Mouse (Mus musculus): ENCODE measurements around the gene Ptpre. TPM values are rescaled to one million over a fixed set of nuclear protein-coding genes. Genes with fewer than 3 reads are reported as not detected.
"Not testable (repeated sequence)": the region's sequence is repeated elsewhere in the genome, so short reads cannot be mapped to it uniquely, and the experiment has no call there.

The Ptpre gene
- polyA plus RNA-seq (2014; fragmentation: Nextera tagmentation; extraction: Ambion mirVana) = 0.83 and 1.3 TPM in 2 replicates

DNA sequence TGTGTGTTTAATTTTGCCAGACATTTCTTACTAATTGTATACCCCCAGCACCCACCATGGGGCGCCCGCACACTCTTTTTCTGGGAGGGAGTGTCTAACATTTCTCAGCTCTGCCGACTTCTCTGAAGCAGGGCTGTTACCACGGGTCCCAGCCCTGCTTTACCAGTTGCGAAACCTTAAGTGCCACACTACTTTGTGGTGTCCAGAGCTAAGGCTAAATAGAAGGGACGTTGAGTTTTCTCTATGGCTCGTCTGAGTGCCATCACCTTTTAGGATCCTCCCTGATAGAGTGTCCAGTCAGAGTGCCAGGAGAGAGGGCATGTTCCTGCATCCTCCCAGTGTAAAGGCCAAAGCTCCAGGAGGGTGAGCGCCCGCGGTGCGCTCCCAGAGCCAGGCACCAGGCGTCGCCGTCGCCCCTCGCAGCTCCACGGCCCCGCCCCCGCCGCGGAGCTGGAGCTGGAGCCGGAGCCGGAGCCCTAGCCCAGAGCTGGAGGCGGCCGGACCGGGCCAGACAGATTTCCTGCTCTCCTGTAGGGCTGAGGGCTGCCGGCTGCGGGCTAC, at the start of gene Ptpre:
TSS of gene Ptpre (plus strand) at position 141 of the 561 bp plus-strand sequence.
- Histone ChIP-seq H3K9me3 (ENCODE audit: control insufficient read depth, low read length) (no peaks in the 10 kb centered on the region), H3K4me2 (replicated peaks; ENCODE audit: low read depth, low read length) (peak within 1 kb of the TSS; percentile 95), H3K9ac (ENCODE audit: low read depth, low read length) (peak within 1 kb of the TSS; percentile 60), H3K4me3 (ENCODE audit: low read depth, low read length) (peak within 1 kb of the TSS; percentile 62), H3K36me3 (ENCODE audit: control insufficient read depth, insufficient read depth, low read length) (no peaks in the 10 kb centered on the region), H3K27ac (ENCODE audit: low read depth, low read length) (no peak within 1 kb of the TSS), H3K4me1 (replicated peaks; ENCODE audit: control insufficient read depth, insufficient read depth, low read length) (no peaks in the 10 kb centered on the region), H3K27me3 (ENCODE audit: control insufficient read depth, insufficient read depth, low read length) (peaks cover 12% of the 10 kb centered on the region)
- 5% methylated on average over 22 of the region's 28 CpGs for WGBS
- peak; percentile 91 for DNase-seq (ENCODE audit: low spot score)
- peak; percentile 95 for ATAC-seq (ENCODE audit: low FRiP score)

- Histone ChIP-seq H3K9me3 (ENCODE audit: control insufficient read depth, low read length) (no peaks in the 10 kb centered on the region), H3K4me3 (ENCODE audit: low read depth, low read length) (no peak overlapping the region), H3K27ac (ENCODE audit: low read depth, low read length) (no peak overlapping the region), H3K9ac (ENCODE audit: low read depth, low read length) (no peak overlapping the region), H3K27me3 (ENCODE audit: control insufficient read depth, insufficient read depth, low read length) (no peaks in the 10 kb centered on the region; the same call in 1 of the 2 replicates), H3K4me2 (replicated peaks; ENCODE audit: low read depth, low read length) (no peak overlapping the region), H3K36me3 (ENCODE audit: control insufficient read depth, insufficient read depth, low read length) (no peaks in the 10 kb centered on the region), H3K4me1 (replicated peaks; ENCODE audit: control insufficient read depth, insufficient read depth, low read length) (peaks cover 6% of the 10 kb centered on the region)
- DNase-seq (ENCODE audit: low spot score) (peak; percentile 55), ATAC-seq (ENCODE audit: low FRiP score) (no peak)
- 72% methylated on average over 6 of the region's 6 CpGs for WGBS
Observed at GRCm38 (mm10) chr7:135488214-135488810, 49.0 kb upstream of the Ptpre start.

DNA sequence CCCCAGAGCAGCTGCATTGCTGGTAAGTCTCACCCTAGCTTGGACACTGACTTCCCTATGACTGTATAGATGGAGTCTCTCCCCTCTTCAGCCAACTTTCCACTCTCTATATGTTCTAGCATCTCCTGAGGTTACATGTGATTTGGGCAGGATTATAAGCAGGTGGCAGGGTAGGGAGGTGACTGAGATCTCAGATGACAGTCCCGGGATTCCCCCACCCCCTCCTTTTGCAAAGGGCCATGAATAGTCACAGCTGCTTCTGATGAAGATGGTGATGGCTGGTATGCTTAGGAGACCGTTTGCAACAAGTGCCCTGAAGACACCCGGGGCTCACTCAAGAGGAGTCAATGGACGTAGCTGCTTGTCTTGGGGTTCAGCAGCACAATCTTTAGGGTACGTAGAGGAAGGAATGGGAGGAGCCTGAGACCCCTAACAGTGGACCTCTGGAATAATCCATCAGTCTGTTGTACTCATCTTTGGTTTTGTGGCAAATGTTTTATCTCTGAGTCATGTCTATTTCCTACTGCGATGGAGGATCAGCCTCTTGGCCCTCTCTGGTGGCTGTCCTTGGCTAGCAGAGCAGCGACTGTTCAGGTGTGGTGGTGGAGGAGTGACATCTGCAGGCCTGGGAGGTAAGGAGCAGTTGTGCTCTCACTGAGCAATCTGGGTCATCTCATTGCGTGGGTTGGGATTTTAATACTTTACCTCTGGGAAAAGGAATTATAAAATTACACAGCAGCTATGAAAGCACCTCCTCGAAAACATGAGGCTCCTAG, 47.4 kb upstream of the Ptpre start:
- H3K4me3 ChIP-seq (ENCODE audit: low read depth, low read length) = no peak overlapping the region
- no peak for ATAC-seq (ENCODE audit: low FRiP score)
- H3K4me2 ChIP-seq (replicated peaks; ENCODE audit: low read depth, low read length) = no peak overlapping the region
- no peaks in the 10 kb centered on the region for H3K27me3 ChIP-seq (ENCODE audit: control insufficient read depth, insufficient read depth, low read length)
- H3K4me1 ChIP-seq (replicated peaks; ENCODE audit: control insufficient read depth, insufficient read depth, low read length) = peaks cover 6% of the 10 kb centered on the region
- no peak overlapping the region for H3K9ac ChIP-seq (ENCODE audit: low read depth, low read length)
- no peaks in the 10 kb centered on the region for H3K9me3 ChIP-seq (ENCODE audit: control insufficient read depth, low read length)
- no peak for DNase-seq (ENCODE audit: low spot score)
- no peak overlapping the region for H3K27ac ChIP-seq (ENCODE audit: low read depth, low read length)
- 86% methylated on average over 9 of the region's 9 CpGs for WGBS
- H3K36me3 ChIP-seq (ENCODE audit: control insufficient read depth, insufficient read depth, low read length) = no peaks in the 10 kb centered on the region

DNA sequence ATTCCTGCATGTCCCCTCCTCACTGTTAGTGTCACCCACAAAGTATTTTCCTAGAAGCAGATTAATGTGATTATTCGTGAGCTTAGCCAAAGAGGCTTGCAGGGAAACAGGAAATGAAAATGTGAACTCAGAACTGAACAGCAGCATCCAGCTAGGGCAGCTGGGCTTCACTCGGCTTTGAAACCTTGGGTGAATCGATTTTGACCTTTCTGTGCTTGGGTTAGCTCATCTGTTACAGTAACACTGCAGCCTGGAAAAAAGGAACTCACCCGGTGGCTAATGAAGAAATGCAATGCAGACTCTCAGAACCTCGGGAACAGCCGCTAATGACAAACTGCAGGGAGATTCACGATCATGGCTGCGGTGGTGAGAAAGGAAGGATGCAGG, 46.8 kb upstream of the Ptpre start:
- no peaks in the 10 kb centered on the region for H3K36me3 ChIP-seq (ENCODE audit: control insufficient read depth, insufficient read depth, low read length)
- no peaks in the 10 kb centered on the region for H3K9me3 ChIP-seq (ENCODE audit: control insufficient read depth, low read length)
- no peaks in the 10 kb centered on the region for H3K27me3 ChIP-seq (ENCODE audit: control insufficient read depth, insufficient read depth, low read length)
- H3K4me1 ChIP-seq (replicated peaks; ENCODE audit: control insufficient read depth, insufficient read depth, low read length) = 0 out of 2 replicates have a peak, but pooled peaks cover 2% of the 10 kb centered on the region
- DNase-seq (ENCODE audit: low spot score) = no peak
- H3K9ac ChIP-seq (ENCODE audit: low read depth, low read length) = no peak overlapping the region
- H3K4me2 ChIP-seq (replicated peaks; ENCODE audit: low read depth, low read length) = no peak overlapping the region
- 73% methylated on average over 8 of the region's 8 CpGs for WGBS
- no peak overlapping the region for H3K4me3 ChIP-seq (ENCODE audit: low read depth, low read length)
- ATAC-seq (ENCODE audit: low FRiP score) = no peak
- no peak overlapping the region for H3K27ac ChIP-seq (ENCODE audit: low read depth, low read length)

- Histone ChIP-seq H3K9me3 (ENCODE audit: control insufficient read depth, low read length) (no peaks in the 10 kb centered on the region), H3K36me3 (ENCODE audit: control insufficient read depth, insufficient read depth, low read length) (no peaks in the 10 kb centered on the region), H3K4me1 (replicated peaks; ENCODE audit: control insufficient read depth, insufficient read depth, low read length) (no peaks in the 10 kb centered on the region), H3K4me3 (ENCODE audit: low read depth, low read length) (no peak overlapping the region), H3K9ac (ENCODE audit: low read depth, low read length) (no peak overlapping the region), H3K4me2 (replicated peaks; ENCODE audit: low read depth, low read length) (no peak overlapping the region), H3K27ac (ENCODE audit: low read depth, low read length) (no peak overlapping the region), H3K27me3 (ENCODE audit: control insufficient read depth, insufficient read depth, low read length) (no peaks in the 10 kb centered on the region)
- DNase-seq (ENCODE audit: low spot score) = peak; percentile 30
- 47% methylated on average over 3 of the region's 3 CpGs for WGBS
- ATAC-seq (ENCODE audit: low FRiP score) = no peak
Observed at GRCm38 (mm10) chr7:135495303-135495702, 42.0 kb upstream of the Ptpre start.

DNA sequence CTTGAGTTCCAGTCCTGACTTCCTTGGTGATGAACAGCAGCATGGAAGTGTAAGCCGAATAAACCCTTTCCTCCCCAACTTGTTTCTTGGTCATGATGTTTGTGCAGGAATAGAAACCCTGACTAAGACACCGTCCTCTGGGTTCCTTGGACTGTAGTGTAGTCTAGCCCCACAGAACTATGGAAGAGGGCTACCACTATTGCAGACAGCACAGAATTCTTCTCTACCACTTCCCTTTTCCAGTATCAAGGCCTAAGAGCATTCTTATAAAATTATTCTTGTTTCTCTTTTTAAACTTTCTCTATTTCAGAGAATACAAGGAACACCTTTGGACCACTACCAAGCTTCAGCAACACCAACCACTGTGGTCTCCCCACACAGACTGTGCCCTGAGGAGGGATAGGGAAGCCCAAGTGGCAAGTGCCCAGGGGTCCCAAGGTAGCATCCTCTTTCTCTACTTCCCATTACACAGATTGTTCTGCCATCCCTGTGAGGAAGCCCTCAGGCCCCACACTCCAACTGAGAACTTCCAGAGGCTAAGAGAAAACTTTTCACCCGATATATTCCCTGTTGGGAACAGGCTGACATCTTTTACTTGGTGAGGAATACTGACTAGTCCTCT, 38.6 kb upstream of the Ptpre start:
- Histone ChIP-seq H3K4me3 (ENCODE audit: low read depth, low read length) (no peak overlapping the region), H3K27ac (ENCODE audit: low read depth, low read length) (no peak overlapping the region), H3K4me1 (replicated peaks; ENCODE audit: control insufficient read depth, insufficient read depth, low read length) (no peaks in the 10 kb centered on the region), H3K36me3 (ENCODE audit: control insufficient read depth, insufficient read depth, low read length) (no peaks in the 10 kb centered on the region), H3K9me3 (ENCODE audit: control insufficient read depth, low read length) (no peaks in the 10 kb centered on the region), H3K27me3 (ENCODE audit: control insufficient read depth, insufficient read depth, low read length) (no peaks in the 10 kb centered on the region), H3K9ac (ENCODE audit: low read depth, low read length) (no peak overlapping the region), H3K4me2 (replicated peaks; ENCODE audit: low read depth, low read length) (no peak overlapping the region)
- DNase-seq (ENCODE audit: low spot score) (no peak), ATAC-seq (ENCODE audit: low FRiP score) (no peak)
- 88% methylated on average over 2 of the region's 3 CpGs for WGBS

DNA sequence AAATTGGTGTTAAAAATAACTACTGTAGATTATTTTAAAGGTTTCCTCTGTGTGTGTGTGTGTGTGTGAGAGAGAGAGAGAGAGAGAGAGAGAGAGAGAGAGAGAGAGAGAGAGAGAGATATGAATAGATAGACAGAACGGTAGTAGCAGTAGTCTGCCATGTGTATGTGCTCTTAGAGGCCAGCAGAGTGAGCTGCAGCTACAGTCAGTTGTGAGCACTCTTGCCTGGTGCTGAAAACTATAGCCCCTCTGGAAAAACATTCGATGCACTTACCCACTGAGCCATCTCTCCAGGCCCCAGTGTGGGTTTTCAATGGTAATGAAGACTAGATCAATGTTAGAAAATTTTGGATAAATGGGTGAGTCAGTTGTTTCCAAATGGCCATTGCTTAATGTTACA, 37.9 kb upstream of the Ptpre start:
- Histone ChIP-seq H3K27ac (ENCODE audit: low read depth, low read length) (no peak overlapping the region), H3K4me1 (replicated peaks; ENCODE audit: control insufficient read depth, insufficient read depth, low read length) (no peaks in the 10 kb centered on the region), H3K4me2 (replicated peaks; ENCODE audit: low read depth, low read length) (no peak overlapping the region), H3K9ac (ENCODE audit: low read depth, low read length) (no peak overlapping the region), H3K9me3 (ENCODE audit: control insufficient read depth, low read length) (no peaks in the 10 kb centered on the region), H3K27me3 (ENCODE audit: control insufficient read depth, insufficient read depth, low read length) (no peaks in the 10 kb centered on the region), H3K36me3 (ENCODE audit: control insufficient read depth, insufficient read depth, low read length) (no peaks in the 10 kb centered on the region), H3K4me3 (ENCODE audit: low read depth, low read length) (no peak overlapping the region)
- no peak for DNase-seq (ENCODE audit: low spot score)
- no peak for ATAC-seq (ENCODE audit: low FRiP score)
- WGBS = 69% methylated on average over 2 of the region's 2 CpGs

DNA sequence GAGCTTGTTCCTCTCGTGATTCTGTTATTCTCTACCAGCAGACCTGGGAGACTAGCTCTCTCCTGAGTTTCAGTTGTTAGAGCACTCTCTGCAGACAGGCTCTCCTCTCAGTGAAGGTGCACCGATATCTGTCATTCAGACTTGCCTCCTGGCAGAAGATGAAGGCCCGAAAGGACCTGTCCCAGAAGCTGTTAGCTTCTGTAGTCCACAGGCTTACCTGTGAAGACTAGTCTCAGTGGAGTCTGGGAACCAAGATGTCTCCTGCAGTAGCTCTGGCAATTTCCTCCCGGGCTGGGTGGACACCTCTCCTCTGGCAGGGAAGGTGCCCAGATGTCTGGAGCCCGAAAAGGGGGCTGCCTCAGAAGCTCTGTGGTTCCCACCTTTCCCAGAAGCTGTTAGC, 30.8 kb upstream of the Ptpre start:
- not testable (repeated sequence) for ATAC-seq (ENCODE audit: low FRiP score)
- 90% methylated on average over 5 of the region's 5 CpGs for WGBS

More for the DNA sequence above, 30.8 kb upstream of the Ptpre start:
- H3K27me3 ChIP-seq (ENCODE audit: control insufficient read depth, insufficient read depth, low read length); H3K36me3 ChIP-seq (ENCODE audit: control insufficient read depth, insufficient read depth, low read length); H3K4me2 ChIP-seq (replicated peaks; ENCODE audit: low read depth, low read length); DNase-seq (ENCODE audit: low spot score); H3K9ac ChIP-seq (ENCODE audit: low read depth, low read length); H3K27ac ChIP-seq (ENCODE audit: low read depth, low read length); H3K9me3 ChIP-seq (ENCODE audit: control insufficient read depth, low read length); H3K4me3 ChIP-seq (ENCODE audit: low read depth, low read length); H3K4me1 ChIP-seq (replicated peaks; ENCODE audit: control insufficient read depth, insufficient read depth, low read length): not testable (repeated sequence)

Data from hindbrain, embryonic 11.5 days (tissue).